Mouse (Mus musculus) Patski (cell line): Measurements from ENCODE around the gene Cul4a. TPM values are rescaled to one million over a fixed set of nuclear protein-coding genes. Genes with fewer than 3 reads are reported as not detected.
"Not testable (repeated sequence)": the region's sequence is repeated elsewhere in the genome, so short reads cannot be mapped to it uniquely, and the experiment has no call there.

Source experiments
- ATAC-seq: fragments of 100-300 bp; one replicate; pipeline ENCODE4 v1.8.0; 2021
- CTCF ChIA-PET: fragments of 350-600 bp; sonication (Branson Sonifier 250); formaldehyde crosslinking; loops from one replicate; lab custom pipeline; 2022; ENCODE audit warnings: inconsistent platforms; lab: Charles Lee
- POLR2A ChIA-PET: fragments of 350-600 bp; sonication (Branson Sonifier 250); formaldehyde crosslinking; loops from one replicate; lab custom pipeline; 2022; ENCODE audit warnings: antibody characterized with exemption, inconsistent platforms; lab: Charles Lee
- DNase-seq: peaks from one replicate; pipeline ENCODE4 v3.0.0-alpha.2; 2011; ENCODE audit warnings: low read depth, low spot score
- H3K27me3 ChIP-seq: fragments of 371-371 bp; one replicate; pipeline ENCODE4 v1.5.1; 2021
- CTCF ChIP-seq: fragments of 100-300 bp; IDR thresholded peaks from one replicate; pipeline ENCODE4 v1.5.1; 2021
- in situ Hi-C: fragments of 300-500 bp; cut with MboI; formaldehyde crosslinking; loops from 3 replicates; pipeline ENCODE4 v1.11.1; 2018; ENCODE audit warnings: low pct_unique_long_range_greater_than_20kb, mixed read lengths
- polyA plus RNA-seq: library from polyadenylated mRNA; unstranded; gene quantifications from one replicate; pipeline ENCODE4 v1.2.3, GENCODE M21; 2021

The Cul4a gene
- 112 TPM for polyA plus RNA-seq

GRCm38 (mm10) chr8:13105087-13105881, at the start of gene Cul4a, which contains the start of gene Pcid2:
Cul4a (plus strand) TSS chr8:13105621.
Pcid2 (minus strand) TSS chr8:13105459.
- CTCF ChIA-PET, result no interaction called here
- POLR2A ChIA-PET, result interaction anchor here (1.3 to 1.5 kb wide), 3 partner anchors 17 to 126 kb away, joined by 3 to 4 read pairs (median 3); no protein-coding TSS in a partner anchor
- no peaks in the 10 kb centered on the region for H3K27me3 ChIP-seq
- no peak for TF ChIP-seq CTCF
- DNase-seq, result peak; percentile 75
- ATAC-seq, result peak; percentile 97
- in situ Hi-C loops, result loop anchor here (10.0 kb wide), 1 partner anchor 120 kb away; no protein-coding TSS in a partner anchor

DNA sequence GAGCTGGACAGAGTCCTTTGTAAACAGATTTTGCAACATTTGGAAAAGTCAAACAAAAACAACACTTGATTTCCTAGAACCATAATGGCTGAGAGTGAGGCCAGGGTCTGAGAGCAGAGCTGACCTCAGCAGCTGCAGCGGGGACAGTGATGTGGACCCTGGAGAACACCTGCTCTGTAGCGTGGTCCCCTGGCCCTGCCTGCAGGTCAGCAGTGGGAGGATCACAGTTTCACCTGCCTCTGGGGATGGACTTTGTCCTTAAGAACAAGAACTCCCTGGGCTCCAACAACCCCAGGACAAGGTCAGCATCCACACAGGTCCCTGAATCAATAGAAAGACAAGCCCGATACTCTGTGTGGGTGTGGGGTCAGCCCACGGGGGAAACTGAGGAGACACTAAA, 48.1 kb upstream of the Cul4a start:
- no peak for ATAC-seq
- H3K27me3 ChIP-seq, result peaks cover 24% of the 10 kb centered on the region
- DNase-seq, result no peak
- ChIA-PET CTCF (no interaction called here), POLR2A (no interaction called here)
- in situ Hi-C loops, result no loop called here
- no peak for TF ChIP-seq CTCF

- in situ Hi-C loops, result no loop called here
- H3K27me3 ChIP-seq, result peaks cover 37% of the 10 kb centered on the region
- ATAC-seq (no peak), DNase-seq (no peak)
- no peak for TF ChIP-seq CTCF
- ChIA-PET CTCF (no interaction called here), POLR2A (no interaction called here)
These were observed 44.8 kb upstream of the Cul4a start, which contains the start of gene Proz for GRCm38 (mm10) chr8:13060441-13061150. Proz (plus strand) TSS chr8:13060914.

- DNase-seq (no peak), ATAC-seq (no peak)
- CTCF ChIA-PET, result no interaction called here
- no peak for TF ChIP-seq CTCF
- POLR2A ChIA-PET, result no interaction called here
- in situ Hi-C loops, result no loop called here
- peaks cover 36% of the 10 kb centered on the region for H3K27me3 ChIP-seq
These were observed 42.3 kb upstream of the Cul4a start for GRCm38 (mm10) chr8:13063112-13063511.

DNA sequence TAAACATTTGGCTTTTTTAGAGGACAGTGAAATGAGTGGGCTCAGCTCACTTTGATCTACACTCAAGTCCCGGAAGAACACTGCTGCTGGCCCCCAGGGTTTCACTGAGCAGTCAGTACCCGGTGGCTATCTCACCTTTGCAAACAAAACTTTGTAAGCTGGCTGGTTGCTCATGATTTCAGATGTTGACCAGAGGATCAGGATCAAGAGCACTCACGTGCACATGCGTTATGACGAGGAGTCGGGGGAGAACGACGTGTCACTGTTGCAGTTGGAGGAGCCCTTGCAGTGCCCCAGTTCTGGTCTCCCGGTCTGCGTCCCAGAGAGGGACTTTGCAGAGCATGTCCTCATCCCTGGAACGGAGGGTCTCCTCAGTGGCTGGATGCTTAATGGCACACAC, 32.2 kb upstream of the Cul4a start:
- DNase-seq (no peak), ATAC-seq (no peak)
- no peaks in the 10 kb centered on the region for H3K27me3 ChIP-seq
- ChIA-PET CTCF (no interaction called here), POLR2A (no interaction called here)
- in situ Hi-C loops, result no loop called here
- TF ChIP-seq CTCF, result no peak

DNA sequence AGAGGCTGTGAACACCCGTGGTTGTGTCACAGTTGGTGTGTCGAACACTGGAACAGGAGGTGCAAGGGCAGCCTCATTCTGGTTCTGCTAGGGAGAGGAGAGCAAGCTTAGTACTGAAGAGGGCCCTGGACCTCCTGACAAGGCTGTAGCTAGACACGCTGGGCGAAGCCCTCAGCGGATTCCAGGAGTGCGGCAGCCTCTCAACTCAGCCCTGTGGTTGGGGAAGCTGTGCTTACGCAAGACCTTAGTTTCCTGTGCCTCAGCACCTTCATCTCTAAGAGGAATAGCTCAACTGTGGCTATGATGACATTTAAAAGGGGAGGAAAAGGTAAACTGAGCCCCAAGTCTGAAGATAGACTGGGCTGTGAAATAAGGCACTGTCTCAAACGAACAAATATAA, 30.4 kb upstream of the Cul4a start:
- ATAC-seq (no peak), DNase-seq (no peak)
- ChIA-PET POLR2A (no interaction called here), CTCF (no interaction called here)
- H3K27me3 ChIP-seq, result no peaks in the 10 kb centered on the region
- TF ChIP-seq CTCF, result no peak
- in situ Hi-C loops, result no loop called here

GRCm38 (mm10) chr8:13075579-13075978, 29.8 kb upstream of the Cul4a start:
- DNase-seq, H3K27me3 ChIP-seq, CTCF ChIA-PET, ATAC-seq, in situ Hi-C loops, POLR2A ChIA-PET: not testable (repeated sequence)

DNA sequence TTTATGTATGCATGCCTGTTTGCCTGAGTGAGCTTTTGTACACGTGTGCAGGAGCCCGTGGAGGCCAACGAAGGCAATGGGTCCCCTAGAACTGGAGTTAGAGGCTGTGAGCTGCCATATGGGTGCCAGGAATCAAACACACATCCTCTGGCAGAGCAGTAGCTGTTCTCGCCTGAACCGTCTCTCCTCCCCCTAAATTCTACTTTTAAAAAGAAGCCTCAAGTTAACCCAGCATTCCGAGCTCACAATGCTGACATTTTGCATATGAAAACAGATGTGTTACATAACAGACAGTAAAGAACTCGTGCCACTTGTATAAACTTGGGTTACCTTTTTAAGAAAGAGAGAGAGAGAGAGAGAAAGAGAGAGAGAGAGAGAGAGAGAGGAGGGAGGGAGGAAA, 27.9 kb upstream of the Cul4a start:
- ChIA-PET POLR2A (interaction anchor here (0.6 kb wide), 1 partner anchor 97 kb away, joined by 3 read pairs; no protein-coding TSS in a partner anchor), CTCF (no interaction called here)
- DNase-seq, result no peak
- no peaks in the 10 kb centered on the region for H3K27me3 ChIP-seq
- in situ Hi-C loops, result no loop called here
- ATAC-seq, result no peak
- no peak for TF ChIP-seq CTCF

DNA sequence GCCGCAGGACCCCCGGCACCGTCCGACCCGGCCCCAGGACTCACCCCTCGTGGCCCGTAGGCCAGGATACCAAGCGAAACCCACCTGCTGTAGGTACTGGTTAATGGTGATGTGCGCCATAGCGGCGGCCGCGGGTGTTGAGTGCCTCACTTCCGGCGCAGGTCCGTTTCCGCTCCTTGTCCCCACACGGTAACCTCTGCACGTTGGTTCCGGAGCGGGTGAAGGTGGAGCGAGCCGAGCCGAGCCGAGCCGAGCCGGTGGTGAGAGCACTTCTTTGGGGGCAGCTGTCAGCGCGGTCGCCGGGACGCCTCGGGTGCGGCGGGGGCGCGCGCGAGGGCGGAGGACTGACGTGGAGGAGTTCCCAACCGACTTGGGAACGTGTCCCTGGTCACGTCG, 732 bp upstream of the Cul4a start:
- no peaks in the 10 kb centered on the region for H3K27me3 ChIP-seq
- in situ Hi-C loops, result loop anchor here (10.0 kb wide), 1 partner anchor 120 kb away; no protein-coding TSS in a partner anchor
- ChIA-PET CTCF (no interaction called here), POLR2A (interaction anchor here (1.3 to 1.5 kb wide), 3 partner anchors 17 to 125 kb away, joined by 3 to 4 read pairs (median 3); no protein-coding TSS in a partner anchor)
- TF ChIP-seq CTCF, result no peak
- ATAC-seq (peak; percentile 47), DNase-seq (peak; percentile 46)

GRCm38 (mm10) chr8:13105908-13106551, 609 bp downstream of the Cul4a start:
- POLR2A ChIA-PET, result interaction anchor here (1.3 to 1.5 kb wide), 3 partner anchors 16 to 127 kb away, joined by 3 to 4 read pairs (median 3); no protein-coding TSS in a partner anchor
- DNase-seq (no peak), ATAC-seq (peak; percentile 36)
- in situ Hi-C loops, result loop anchor here (10.0 kb wide), 1 partner anchor 121 kb away; no protein-coding TSS in a partner anchor
- CTCF ChIA-PET, result no interaction called here
- no peak for TF ChIP-seq CTCF
- no peaks in the 10 kb centered on the region for H3K27me3 ChIP-seq
